Comparison of ENCODE assay signal across 13 mouse cellular contexts in genomic region chr5:150208009-150208408, GRCm38 (mm10).
DNase-seq lines count a peak whose midpoint lies in the region; ATAC-seq and TF ChIP-seq lines count a peak whose summit lies in the region.
"Had no signal": no experiment of that assay in that cellular context is flagged by ENCODE, and none has a peak within 500 bp of the region (broad histone marks: within the 10 kb centered on the region; RNA-seq: fewer than 3 reads in every experiment).

No protein-coding gene starts in this region.

- no peaks in the 10 kb centered on the region for H3K4me1 ChIP-seq in hindbrain, embryonic 14.5 days (replicated peaks; ENCODE audit: control insufficient read depth, insufficient read depth, low read length)
- H3K4me1 ChIP-seq in hindbrain, embryonic 11.5 days (replicated peaks; ENCODE audit: control insufficient read depth, insufficient read depth, low read length), result no peaks in the 10 kb centered on the region
- H3K4me1 ChIP-seq in neural tube, embryonic 13.5 days (replicated peaks), result peaks cover 7% of the 10 kb centered on the region
- H3K4me1 ChIP-seq in limb, embryonic 15.5 days, result peaks cover 5% of the 10 kb centered on the region; the same call in 1 of the 2 replicates
- no peaks in the 10 kb centered on the region for H3K4me1 ChIP-seq in stomach, postnatal 0 days (replicated peaks; ENCODE audit: control insufficient read depth, insufficient read depth)
- H3K4me1 ChIP-seq: hindbrain, embryonic 10.5 days had no signal

- no peak for DNase-seq in hindbrain, embryonic 14.5 days (ENCODE audit: low spot score)
- no peak for DNase-seq in hindbrain, embryonic 11.5 days (ENCODE audit: low spot score)
- DNase-seq in neural tube, embryonic 10.5 days (ENCODE audit: extremely low spot score, low spot score), result no peak
- no peak for DNase-seq in stomach, postnatal 0 days (ENCODE audit: low spot score)
- no peak for DNase-seq in retina, postnatal 1 day
- no peak for DNase-seq in left cerebral cortex, postnatal 36 days (ENCODE audit: low spot score in 2 of 2)
- DNase-seq: adrenal gland, postnatal 25 days; cerebellum, adult 2 months; lung, postnatal 14 days; right cerebral cortex, adult 18-20 months had no signal

- no peak overlapping the region for H3K27ac ChIP-seq in hindbrain, embryonic 14.5 days
- H3K27ac ChIP-seq in hindbrain, embryonic 11.5 days (ENCODE audit: low read depth, low read length), result no peak overlapping the region
- H3K27ac ChIP-seq in neural tube, embryonic 13.5 days (replicated peaks), result 0 out of 2 replicates have a peak overlapping the region, but pooled peaks have one; percentile 33
- peak overlapping the region; percentile 4; the same call in 1 of the 2 replicates for H3K27ac ChIP-seq in limb, embryonic 15.5 days
- no peak overlapping the region for H3K27ac ChIP-seq in stomach, postnatal 0 days (replicated peaks)
- H3K27ac ChIP-seq: hindbrain, embryonic 10.5 days had no signal

- 46% methylated on average over 7 of the region's 7 CpGs for WGBS in hindbrain, embryonic 14.5 days
- WGBS in hindbrain, embryonic 11.5 days, result 70% methylated on average over 7 of the region's 7 CpGs
- 36% methylated on average over 7 of the region's 7 CpGs for WGBS in neural tube, embryonic 13.5 days
- 16% methylated on average over 7 of the region's 7 CpGs for WGBS in limb, embryonic 15.5 days
- 17% methylated on average over 7 of the region's 7 CpGs for WGBS in stomach, postnatal 0 days

- H3K4me3 ChIP-seq in hindbrain, embryonic 14.5 days (replicated peaks; ENCODE audit: low read length), result no peak overlapping the region
- no peak overlapping the region for H3K4me3 ChIP-seq in hindbrain, embryonic 11.5 days (ENCODE audit: low read depth, low read length)
- H3K4me3 ChIP-seq in neural tube, embryonic 13.5 days, result no peak overlapping the region
- no peak overlapping the region for H3K4me3 ChIP-seq in limb, embryonic 15.5 days
- H3K4me3 ChIP-seq in stomach, postnatal 0 days (ENCODE audit: low read depth, low read length), result peak overlapping the region; percentile 17; the same call in 1 of the 2 replicates
- H3K4me3 ChIP-seq: hindbrain, embryonic 10.5 days had no signal

- H3K36me3 ChIP-seq in hindbrain, embryonic 14.5 days (replicated peaks; ENCODE audit: control insufficient read depth, insufficient read depth), result no peaks in the 10 kb centered on the region
- no peaks in the 10 kb centered on the region for H3K36me3 ChIP-seq in hindbrain, embryonic 11.5 days (ENCODE audit: control insufficient read depth, insufficient read depth, low read length)
- H3K36me3 ChIP-seq in neural tube, embryonic 13.5 days, result no peaks in the 10 kb centered on the region
- H3K36me3 ChIP-seq in limb, embryonic 15.5 days, result no peaks in the 10 kb centered on the region
- no peaks in the 10 kb centered on the region for H3K36me3 ChIP-seq in stomach, postnatal 0 days (ENCODE audit: control insufficient read depth, insufficient read depth, low read length)
- H3K36me3 ChIP-seq: hindbrain, embryonic 10.5 days had no signal

- no peaks in the 10 kb centered on the region for H3K9me3 ChIP-seq in hindbrain, embryonic 14.5 days (ENCODE audit: control insufficient read depth, low read length)
- H3K9me3 ChIP-seq in hindbrain, embryonic 11.5 days (ENCODE audit: control insufficient read depth, low read length), result no peaks in the 10 kb centered on the region
- H3K9me3 ChIP-seq in neural tube, embryonic 13.5 days, result no peaks in the 10 kb centered on the region
- no peaks in the 10 kb centered on the region for H3K9me3 ChIP-seq in limb, embryonic 15.5 days
- H3K9me3 ChIP-seq in stomach, postnatal 0 days (ENCODE audit: control insufficient read depth, low read length), result no peaks in the 10 kb centered on the region

- no peak for TF ChIP-seq EP300 in stomach, postnatal 0 days (optimal IDR thresholded peaks at IDR 0.05)

- peak overlapping the region; percentile 21; the same call in 1 of the 2 replicates for H3K4me2 ChIP-seq in hindbrain, embryonic 14.5 days (replicated peaks)
- H3K4me2 ChIP-seq in hindbrain, embryonic 11.5 days (replicated peaks; ENCODE audit: low read depth, low read length), result no peak overlapping the region
- peak overlapping the region; percentile 32; the same call in 1 of the 2 replicates for H3K4me2 ChIP-seq in neural tube, embryonic 13.5 days
- H3K4me2 ChIP-seq in limb, embryonic 15.5 days, result peak overlapping the region; percentile 32; the same call in 1 of the 2 replicates
- H3K4me2 ChIP-seq in stomach, postnatal 0 days (replicated peaks; ENCODE audit: low read depth), result peak overlapping the region; percentile 45

- no peaks in the 10 kb centered on the region for H3K27me3 ChIP-seq in hindbrain, embryonic 14.5 days (ENCODE audit: control insufficient read depth, insufficient read depth, low read length)
- H3K27me3 ChIP-seq in hindbrain, embryonic 11.5 days (ENCODE audit: control insufficient read depth, insufficient read depth, low read length), result no peaks in the 10 kb centered on the region
- no peaks in the 10 kb centered on the region for H3K27me3 ChIP-seq in neural tube, embryonic 13.5 days
- H3K27me3 ChIP-seq in limb, embryonic 15.5 days, result no peaks in the 10 kb centered on the region
- no peaks in the 10 kb centered on the region for H3K27me3 ChIP-seq in stomach, postnatal 0 days (ENCODE audit: control insufficient read depth, insufficient read depth, low read length)

- H3K9ac ChIP-seq in hindbrain, embryonic 14.5 days, result no peak overlapping the region
- H3K9ac ChIP-seq in hindbrain, embryonic 11.5 days (ENCODE audit: low read depth, low read length), result no peak overlapping the region
- no peak overlapping the region for H3K9ac ChIP-seq in neural tube, embryonic 13.5 days
- H3K9ac ChIP-seq in limb, embryonic 15.5 days, result no peak overlapping the region
- H3K9ac ChIP-seq in stomach, postnatal 0 days (ENCODE audit: low read length), result no peak overlapping the region

- TF ChIP-seq CTCF in stomach, postnatal 0 days (IDR thresholded peaks at IDR 0.05; ENCODE audit: low read depth), result no peak

- intact Hi-C loops in left cerebral cortex, postnatal 36 days (cut with DNase I), result no loop called here

- no peak for ATAC-seq in hindbrain, embryonic 14.5 days (ENCODE audit: low FRiP score)
- no peak for ATAC-seq in hindbrain, embryonic 11.5 days (ENCODE audit: low FRiP score)
- no peak for ATAC-seq in neural tube, embryonic 13.5 days (ENCODE audit: low read depth)
- no peak for ATAC-seq in limb, embryonic 15.5 days (ENCODE audit: insufficient number of reproducible peaks, low FRiP score, low TSS enrichment, low read depth)
- peak; percentile 63; the same call in 1 of the 2 replicates for ATAC-seq in stomach, postnatal 0 days (ENCODE audit: low FRiP score, low TSS enrichment)

Comparison
In these comparisons a context has a peak if more than half of its experiments do, and no peak if none do; other contexts are left out.
1. H3K27ac ChIP-seq: peak in neural tube, embryonic 13.5 days (single experiment) and limb, embryonic 15.5 days (single experiment); none in hindbrain, embryonic 14.5 days (single experiment), hindbrain, embryonic 11.5 days (single experiment) and stomach, postnatal 0 days (single experiment).